Mouse (Mus musculus): ENCODE measurements around the gene Ppil4.

Ppil4 gene

GRCm38 (mm10) chr10:7779751-7780237 is 12.9 kb upstream of the Ppil4 start:
- Histone ChIP-seq H3K9me3 (ENCODE audit: low read length) (no peaks in the 10 kb centered on the region), H3K4me3 (replicated peaks; ENCODE audit: low read length) (peak overlapping the region; percentile 99), H3K4me1 (replicated peaks; ENCODE audit: low read depth, low read length) (peaks cover 8% of the 10 kb centered on the region), H3K36me3 (ENCODE audit: insufficient read depth, low read length) (peaks cover 19% of the 10 kb centered on the region), H3K27me3 (ENCODE audit: insufficient read depth, low read length) (0 out of 2 replicates have a peak, but pooled peaks cover 3% of the 10 kb centered on the region)
- TF ChIP-seq CTCF (conservative IDR thresholded peaks at IDR 0.05; ENCODE audit: low read length): no peak

GRCm38 (mm10) chr10:7780238-7781176 is 12.2 kb upstream of the Ppil4 start:
- TF ChIP-seq CTCF (conservative IDR thresholded peaks at IDR 0.05; ENCODE audit: low read length): no peak
- no peak for TF ChIP-seq NANOG (IDR thresholded peaks at IDR 0.05; ENCODE audit: borderline replicate concordance, low read length)
- TF ChIP-seq POU5F1 (IDR thresholded peaks at IDR 0.05; ENCODE audit: borderline replicate concordance, low read length): no peak
- Histone ChIP-seq H3K4me3 (replicated peaks; ENCODE audit: low read length) (peak overlapping the region; percentile 99), H3K4me1 (replicated peaks; ENCODE audit: low read depth, low read length) (peaks cover 8% of the 10 kb centered on the region), H3K36me3 (ENCODE audit: insufficient read depth, low read length) (peaks cover 12% of the 10 kb centered on the region), H3K9me3 (ENCODE audit: low read length) (no peaks in the 10 kb centered on the region), H3K27me3 (ENCODE audit: insufficient read depth, low read length) (0 out of 2 replicates have a peak, but pooled peaks cover 3% of the 10 kb centered on the region)

- Histone ChIP-seq H3K4me1 (replicated peaks; ENCODE audit: low read depth, low read length) (peaks cover 8% of the 10 kb centered on the region), H3K9me3 (ENCODE audit: low read length) (no peaks in the 10 kb centered on the region), H3K36me3 (ENCODE audit: insufficient read depth, low read length) (peaks cover 7% of the 10 kb centered on the region), H3K4me3 (replicated peaks; ENCODE audit: low read length) (peak overlapping the region; percentile 99), H3K27me3 (ENCODE audit: insufficient read depth, low read length) (0 out of 2 replicates have a peak, but pooled peaks cover 3% of the 10 kb centered on the region)
- TF ChIP-seq CTCF (conservative IDR thresholded peaks at IDR 0.05; ENCODE audit: low read length): no peak
- no peak for TF ChIP-seq NANOG (IDR thresholded peaks at IDR 0.05; ENCODE audit: borderline replicate concordance, low read length)
- TF ChIP-seq POU5F1 (IDR thresholded peaks at IDR 0.05; ENCODE audit: borderline replicate concordance, low read length): no peak
Measured at GRCm38 (mm10) chr10:7781214-7781613, 11.5 kb upstream of the Ppil4 start.

- Histone ChIP-seq H3K36me3 (ENCODE audit: insufficient read depth, low read length) (peaks cover 18% of the 10 kb centered on the region), H3K4me1 (replicated peaks; ENCODE audit: low read depth, low read length) (peaks cover 21% of the 10 kb centered on the region), H3K4me3 (replicated peaks; ENCODE audit: low read length) (no peak overlapping the region), H3K9me3 (ENCODE audit: low read length) (no peaks in the 10 kb centered on the region), H3K27me3 (ENCODE audit: insufficient read depth, low read length) (no peaks in the 10 kb centered on the region; the same call in 1 of the 2 replicates)
- TF ChIP-seq NANOG (IDR thresholded peaks at IDR 0.05; ENCODE audit: borderline replicate concordance, low read length) (no peak), POU5F1 (IDR thresholded peaks at IDR 0.05; ENCODE audit: borderline replicate concordance, low read length) (no peak), CTCF (conservative IDR thresholded peaks at IDR 0.05; ENCODE audit: low read length) (no peak)
Measured at GRCm38 (mm10) chr10:7787319-7787718, 5.4 kb upstream of the Ppil4 start.

- Histone ChIP-seq H3K4me1 (replicated peaks; ENCODE audit: low read depth, low read length) (peaks cover 34% of the 10 kb centered on the region), H3K4me3 (replicated peaks; ENCODE audit: low read length) (peak overlapping the region; percentile 96), H3K27me3 (ENCODE audit: insufficient read depth, low read length) (no peaks in the 10 kb centered on the region), H3K36me3 (ENCODE audit: insufficient read depth, low read length) (peaks cover 47% of the 10 kb centered on the region), H3K9me3 (ENCODE audit: low read length) (no peaks in the 10 kb centered on the region)
- TF ChIP-seq CTCF (conservative IDR thresholded peaks at IDR 0.05; ENCODE audit: low read length): no peak
- no peak for TF ChIP-seq POU5F1 (IDR thresholded peaks at IDR 0.05; ENCODE audit: borderline replicate concordance, low read length)
- no peak for TF ChIP-seq NANOG (IDR thresholded peaks at IDR 0.05; ENCODE audit: borderline replicate concordance, low read length)
Measured at GRCm38 (mm10) chr10:7792254-7792750, 389 bp upstream of the Ppil4 start.

GRCm38 (mm10) chr10:7801258-7801657 is 8.6 kb downstream of the Ppil4 start:
- Histone ChIP-seq H3K27me3 (ENCODE audit: insufficient read depth, low read length) (no peaks in the 10 kb centered on the region), H3K9me3 (ENCODE audit: low read length) (no peaks in the 10 kb centered on the region), H3K4me3 (replicated peaks; ENCODE audit: low read length) (no peak overlapping the region), H3K4me1 (replicated peaks; ENCODE audit: low read depth, low read length) (no peaks in the 10 kb centered on the region), H3K36me3 (ENCODE audit: insufficient read depth, low read length) (peaks cover 98% of the 10 kb centered on the region)
- TF ChIP-seq NANOG (IDR thresholded peaks at IDR 0.05; ENCODE audit: borderline replicate concordance, low read length): no peak

- TF ChIP-seq CTCF (conservative IDR thresholded peaks at IDR 0.05; ENCODE audit: low read length) (no peak), POU5F1 (IDR thresholded peaks at IDR 0.05; ENCODE audit: borderline replicate concordance, low read length) (no peak), NANOG (IDR thresholded peaks at IDR 0.05; ENCODE audit: borderline replicate concordance, low read length) (no peak)
- Histone ChIP-seq H3K4me1 (replicated peaks; ENCODE audit: low read depth, low read length) (no peaks in the 10 kb centered on the region), H3K4me3 (replicated peaks; ENCODE audit: low read length) (no peak overlapping the region), H3K36me3 (ENCODE audit: insufficient read depth, low read length) (peaks cover 96% of the 10 kb centered on the region), H3K27me3 (ENCODE audit: insufficient read depth, low read length) (no peaks in the 10 kb centered on the region), H3K9me3 (ENCODE audit: low read length) (no peaks in the 10 kb centered on the region)
Measured at GRCm38 (mm10) chr10:7802519-7803140, 9.9 kb downstream of the Ppil4 start.

- Histone ChIP-seq H3K4me1 (replicated peaks; ENCODE audit: low read depth, low read length) (no peaks in the 10 kb centered on the region; the same call in 1 of the 2 replicates), H3K27me3 (ENCODE audit: insufficient read depth, low read length) (no peaks in the 10 kb centered on the region), H3K36me3 (ENCODE audit: insufficient read depth, low read length) (peaks cover 94% of the 10 kb centered on the region), H3K4me3 (replicated peaks; ENCODE audit: low read length) (no peak overlapping the region), H3K9me3 (ENCODE audit: low read length) (no peaks in the 10 kb centered on the region)
- TF ChIP-seq CTCF (conservative IDR thresholded peaks at IDR 0.05; ENCODE audit: low read length) (peak; percentile 68), NANOG (IDR thresholded peaks at IDR 0.05; ENCODE audit: borderline replicate concordance, low read length) (no peak), POU5F1 (IDR thresholded peaks at IDR 0.05; ENCODE audit: borderline replicate concordance, low read length) (no peak)
Measured at GRCm38 (mm10) chr10:7809937-7810336, 17.2 kb downstream of the Ppil4 start.

All from E14TG2a.4 (cell line).